Mouse (Mus musculus) C2C12 (cell line): ENCODE measurements around the gene Foxp1.

Source experiments
- CEBPB ChIP-seq: IDR thresholded peaks from one replicate; pipeline ENCODE4 v1.6.1; 2011; ENCODE audit warnings: low read depth, mild to moderate bottlenecking, control low read depth, moderate library complexity
- CTCF ChIP-seq: IDR thresholded peaks from one replicate; pipeline ENCODE4 v1.5.1; 2011; ENCODE audit not compliant: control insufficient read depth, insufficient read depth, insufficient read length
- MAX ChIP-seq: IDR thresholded peaks from one replicate; pipeline ENCODE4 v1.6.1; 2011; ENCODE audit warnings: mild to moderate bottlenecking, control low read depth
- USF1 ChIP-seq: IDR thresholded peaks from one replicate; pipeline ENCODE4 v1.6.1; 2011; ENCODE audit warnings: low read depth, mild to moderate bottlenecking, control low read depth, moderate library complexity

GRCm38 (mm10) chr6:98983311-98983838 is 539.1 kb downstream of the Foxp1 start:
- no peak for TF ChIP-seq CTCF
- no peak for TF ChIP-seq CEBPB
- no peak for TF ChIP-seq USF1
- no peak for TF ChIP-seq MAX
